Mouse (Mus musculus) mouse trophoblast stem cell (cell line): Measurements from ENCODE around the gene Afg1l.

Experiments used
- in situ Hi-C, 2 experiments: fragments of 300-500 bp; cut with MseI, MboI; formaldehyde crosslinking; loops; 2 replicates in 1 of 2; 3 replicates in 1 of 2; pipeline ENCODE4 v1.15.1; 2025

The Afg1l gene

GRCm38 (mm10) chr10:42478341-42478720, at the start of gene Afg1l:
Afg1l (minus strand) TSS chr10:42478565.
- in situ Hi-C loops = no loop called here

- in situ Hi-C loops = no loop called here
Measured at GRCm38 (mm10) chr10:42525682-42526081, 47.3 kb upstream of the Afg1l start.

GRCm38 (mm10) chr10:42523556-42524162, 45.3 kb upstream of the Afg1l start:
- in situ Hi-C loops = no loop called here

- in situ Hi-C loops = no loop called here
Measured at GRCm38 (mm10) chr10:42522912-42523311, 44.5 kb upstream of the Afg1l start.

GRCm38 (mm10) chr10:42521315-42521981, 43.1 kb upstream of the Afg1l start:
- in situ Hi-C loops = no loop called here

- in situ Hi-C loops = no loop called here
Measured at GRCm38 (mm10) chr10:42518363-42518762, 40.0 kb upstream of the Afg1l start.

GRCm38 (mm10) chr10:42514125-42514524, 35.8 kb upstream of the Afg1l start:
- in situ Hi-C loops = no loop called here

GRCm38 (mm10) chr10:42511184-42512135, 33.1 kb upstream of the Afg1l start:
- in situ Hi-C loops = no loop called here

GRCm38 (mm10) chr10:42510141-42510540, 31.8 kb upstream of the Afg1l start:
- in situ Hi-C loops = no loop called here

GRCm38 (mm10) chr10:42504096-42504710, 25.8 kb upstream of the Afg1l start:
- in situ Hi-C loops = no loop called here

GRCm38 (mm10) chr10:42502349-42503111, 24.2 kb upstream of the Afg1l start:
- in situ Hi-C loops = no loop called here

- in situ Hi-C loops = no loop called here
Measured at GRCm38 (mm10) chr10:42501775-42502348, 23.5 kb upstream of the Afg1l start, which contains the start of gene Snx3. Snx3 (plus strand) TSS chr10:42502030.

- in situ Hi-C loops = no loop called here
Measured at GRCm38 (mm10) chr10:42501161-42501560, 22.8 kb upstream of the Afg1l start.

- in situ Hi-C loops = no loop called here
Measured at GRCm38 (mm10) chr10:42500611-42501010, 22.2 kb upstream of the Afg1l start.

GRCm38 (mm10) chr10:42493000-42493399, 14.6 kb upstream of the Afg1l start:
- in situ Hi-C loops = no loop called here

GRCm38 (mm10) chr10:42492027-42492771, 13.8 kb upstream of the Afg1l start:
- in situ Hi-C loops = no loop called here

GRCm38 (mm10) chr10:42491158-42491557, 12.8 kb upstream of the Afg1l start:
- in situ Hi-C loops = no loop called here

GRCm38 (mm10) chr10:42488606-42489296, 10.4 kb upstream of the Afg1l start:
- in situ Hi-C loops = no loop called here

- in situ Hi-C loops = no loop called here
Measured at GRCm38 (mm10) chr10:42480719-42481118, 2.4 kb upstream of the Afg1l start.
